Mouse (Mus musculus) lung, postnatal 4 days (tissue): ENCODE results near the gene Phospho2.
"Not testable (repeated sequence)": the region's sequence is repeated elsewhere in the genome, so short reads cannot be mapped to it uniquely, and the experiment has no call there.

Source experiments
- DNase-seq, 2 experiments: peaks; one replicate each; pipeline ENCODE4 v3.0.0; 2021

The Phospho2 gene

DNA sequence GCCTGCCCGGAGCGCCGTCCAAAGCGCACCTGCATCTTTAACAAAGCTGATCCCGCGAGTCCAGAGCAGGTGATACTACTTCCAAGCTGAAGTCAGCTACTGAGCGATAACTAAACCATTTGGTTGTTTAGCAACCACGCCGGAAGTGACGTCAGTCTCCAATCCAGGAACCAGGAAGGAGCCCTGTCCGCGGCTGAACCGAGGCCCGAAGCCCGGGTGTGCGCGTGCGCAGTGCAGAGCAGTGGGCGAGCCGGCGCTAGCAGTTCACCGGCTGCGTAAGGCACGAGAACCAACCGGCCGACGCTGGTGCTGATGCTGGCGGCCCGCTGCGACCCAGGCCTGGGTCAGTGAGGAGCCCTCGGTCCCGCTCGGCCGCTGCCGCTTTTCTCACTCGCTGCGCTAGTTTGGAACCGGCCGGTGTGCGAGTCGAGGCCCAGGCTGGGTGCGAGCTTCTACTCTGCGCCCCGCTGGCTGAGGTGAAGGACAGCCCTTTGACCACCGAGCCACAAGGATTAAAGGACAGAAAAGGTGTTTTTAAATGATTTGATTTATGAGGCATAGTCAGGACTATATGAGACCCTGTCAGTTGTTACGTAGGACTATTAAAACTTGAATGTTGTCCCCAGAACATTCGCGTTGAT is at the start of gene Phospho2, which contains the start of gene Ccdc173:
Phospho2 (plus strand) TSS at position 195 of the 641 bp plus-strand sequence.
Ccdc173 (minus strand) TSS at position 147 of the 641 bp plus-strand sequence.
- peak; percentile 99 for DNase-seq

DNA sequence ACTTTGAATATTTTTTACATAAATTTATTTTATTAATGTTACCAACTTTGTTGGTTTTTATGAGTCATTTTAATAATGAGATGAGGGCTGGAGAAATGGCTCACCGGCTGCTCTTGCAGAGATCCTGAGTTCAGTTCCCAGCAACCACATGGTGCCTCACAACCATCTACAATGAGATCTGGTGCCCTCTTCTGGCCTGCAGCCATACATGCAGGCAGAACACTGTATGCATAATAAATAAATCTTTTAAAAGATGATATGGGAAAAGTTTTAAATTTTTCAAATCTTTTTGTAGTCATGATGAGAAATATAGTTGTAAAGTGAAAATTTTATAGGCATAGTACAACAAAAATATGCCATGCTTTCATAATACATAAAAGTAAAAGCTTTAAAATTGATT is 44.3 kb upstream of the Phospho2 start:
- no peak for DNase-seq

DNA sequence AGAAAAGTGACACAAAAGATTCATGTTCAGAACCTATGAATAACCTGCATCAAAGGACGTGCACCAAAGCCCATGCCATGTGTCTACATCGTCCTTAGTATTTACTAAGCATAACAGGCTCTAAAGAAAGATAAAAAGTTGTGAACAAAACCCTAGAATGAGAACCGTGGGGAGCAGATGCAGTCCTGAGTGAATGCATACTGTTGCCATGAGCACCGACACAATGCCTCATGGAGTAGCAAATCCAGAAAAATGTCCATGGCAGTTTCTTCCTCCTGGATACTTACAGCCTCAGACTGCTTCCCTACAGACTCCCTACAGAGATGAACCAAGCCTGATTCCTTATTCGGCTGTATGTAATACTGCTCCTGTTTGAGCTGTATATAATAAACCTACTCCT is 28.4 kb upstream of the Phospho2 start:
- DNase-seq: no peak

DNA sequence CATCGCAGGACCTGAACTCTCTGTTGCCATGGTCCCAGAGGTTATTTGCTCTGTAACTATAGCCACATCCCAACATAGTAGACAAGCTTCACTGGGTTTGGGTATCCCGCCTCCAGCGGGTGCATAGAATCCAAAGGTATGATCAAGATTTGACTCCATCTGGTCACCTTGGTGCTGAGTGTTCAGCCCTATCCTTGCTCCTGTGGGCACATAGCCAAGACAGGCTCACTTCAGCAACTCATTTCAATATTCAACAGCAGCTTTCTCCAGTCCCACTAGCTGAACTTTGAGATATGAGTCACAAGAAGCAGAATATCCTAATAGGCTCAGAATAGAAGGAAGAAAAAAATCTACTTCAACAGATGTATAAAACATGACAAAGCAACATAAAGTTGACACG is 26.1 kb upstream of the Phospho2 start:
- DNase-seq: no peak

DNA sequence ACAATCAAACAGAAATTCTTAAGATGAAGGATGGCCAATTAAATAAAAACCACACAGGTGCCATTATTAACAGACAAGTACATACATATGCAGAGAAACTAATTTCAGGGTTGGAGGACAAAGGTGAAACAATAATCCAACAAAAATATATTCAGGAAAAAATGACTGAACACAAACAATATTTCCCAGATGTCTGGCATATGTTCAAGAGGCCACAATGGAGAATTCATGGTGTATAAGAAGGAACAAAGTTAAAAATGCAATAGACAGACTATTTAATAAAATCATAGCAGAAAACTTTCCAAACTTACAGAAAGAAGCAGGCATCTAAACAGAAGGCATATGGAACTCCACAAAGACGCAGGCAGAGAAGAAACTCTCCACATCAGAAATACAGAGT is 24.7 kb upstream of the Phospho2 start:
- no peak for DNase-seq

DNA sequence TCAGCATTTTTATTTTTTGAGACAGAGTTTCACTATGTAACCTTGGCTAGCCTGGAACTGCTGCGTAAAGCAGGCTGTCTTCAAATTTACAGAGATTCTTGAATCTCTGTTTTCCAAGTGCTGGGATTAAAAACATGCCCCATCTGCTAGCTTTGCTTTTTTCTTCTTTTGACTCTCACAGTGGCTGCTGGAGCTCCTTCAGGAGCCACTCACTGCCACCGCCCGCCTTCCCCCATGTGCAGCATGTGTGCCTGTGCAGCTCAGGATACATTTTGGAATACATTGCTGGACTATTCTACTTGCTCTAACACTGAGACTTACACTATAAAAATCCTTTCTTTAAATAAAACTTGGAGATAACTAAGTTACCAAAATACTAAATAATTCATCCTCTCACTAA is 16.1 kb upstream of the Phospho2 start:
- DNase-seq: no peak

DNA sequence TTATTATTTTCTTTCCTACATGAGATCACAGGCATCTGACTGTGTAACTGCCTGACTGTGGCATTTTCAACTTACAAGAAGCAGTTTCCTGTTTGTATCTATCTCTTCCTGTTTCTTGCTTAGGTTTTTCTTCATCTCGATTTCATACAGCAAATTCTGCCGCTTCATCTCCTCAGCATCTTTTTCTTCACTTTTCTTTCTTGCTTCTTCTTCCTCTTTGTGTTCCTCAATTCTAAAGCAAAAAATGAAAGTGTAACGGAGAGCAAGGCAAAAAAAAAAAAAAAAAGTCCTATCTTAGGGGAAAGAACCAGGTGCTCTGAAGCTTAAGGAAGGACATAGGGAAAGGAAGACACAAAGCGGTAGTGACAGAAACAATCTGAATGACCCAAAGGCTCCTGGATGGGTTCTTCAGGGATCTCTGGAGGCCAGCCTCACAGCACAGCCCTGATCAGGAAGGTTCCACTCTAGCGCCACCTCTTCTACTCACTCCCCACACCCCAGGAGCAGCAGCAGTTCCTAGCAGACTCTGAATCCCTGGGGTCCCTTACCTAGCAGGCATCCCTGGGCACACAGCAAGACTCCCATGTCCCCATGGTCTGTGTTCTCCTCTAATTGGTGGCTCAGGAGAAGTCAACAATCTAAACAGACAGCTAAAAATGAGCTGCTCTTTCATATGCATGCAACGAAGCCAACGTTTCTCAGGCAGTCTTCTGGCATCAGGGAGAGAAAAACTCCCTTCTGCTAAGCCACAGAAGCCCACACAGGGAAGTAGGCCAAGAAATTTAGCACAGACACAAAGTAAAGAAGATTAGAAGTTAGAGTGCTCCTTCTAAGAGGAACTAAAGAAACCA is 11.2 kb upstream of the Phospho2 start:
- DNase-seq: no peak

DNA sequence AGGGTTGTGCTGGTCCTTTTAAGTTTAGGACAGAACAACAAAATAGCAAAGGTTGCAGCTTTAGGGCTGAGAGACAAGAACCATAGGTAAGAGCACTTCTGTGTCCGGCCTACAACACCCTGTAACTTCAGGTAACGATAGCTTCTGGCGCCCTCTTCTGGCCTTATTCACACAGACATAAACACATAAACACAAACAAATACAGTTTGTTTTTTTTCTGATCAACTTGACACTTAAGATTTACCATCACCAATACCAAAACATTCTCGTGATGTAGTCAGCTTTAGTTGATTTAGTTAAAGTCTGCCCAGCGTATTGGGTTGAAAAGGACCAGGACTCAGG is 10.6 kb upstream of the Phospho2 start:
- peak in 1 of 2 experiments; percentile 16 for DNase-seq

DNA sequence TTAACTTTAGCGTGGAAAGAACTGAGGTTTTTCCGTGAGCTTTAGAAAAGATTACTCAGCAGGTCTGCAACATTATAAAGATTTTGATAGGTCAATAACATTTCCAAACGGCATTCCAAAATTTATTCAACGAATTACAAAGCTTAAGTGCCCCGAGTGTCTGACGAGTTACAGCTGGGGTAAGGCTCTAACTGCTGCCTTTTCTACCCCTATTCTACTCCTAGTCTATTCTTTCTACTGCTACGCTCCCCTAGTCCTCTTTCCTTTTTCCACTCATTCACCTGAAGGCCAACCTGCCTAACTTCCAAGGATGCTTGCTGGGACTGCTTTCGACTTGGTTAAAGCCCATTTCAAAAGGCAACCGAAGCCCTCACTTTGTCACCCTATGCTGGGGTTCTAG is 449 bp upstream of the Phospho2 start:
- no peak for DNase-seq

DNA sequence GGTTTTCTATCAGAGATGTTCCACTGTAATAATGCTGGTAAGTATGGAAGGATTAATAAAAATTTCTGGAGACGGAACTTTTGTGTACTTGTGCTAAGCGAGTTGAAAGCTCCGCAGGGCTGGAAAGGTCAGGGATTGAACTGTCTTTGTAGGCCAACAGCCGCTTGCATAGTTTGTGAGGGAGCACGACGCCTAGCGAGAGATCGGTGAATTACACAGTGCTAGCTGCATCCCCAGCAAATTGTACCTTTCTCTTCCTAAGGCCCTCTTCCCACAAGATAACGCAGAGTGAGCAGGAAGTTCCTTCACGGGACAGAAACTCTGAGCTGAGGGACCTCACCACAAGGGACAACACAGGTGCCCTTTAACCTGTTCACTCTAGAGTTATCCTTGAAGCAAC is 862 bp downstream of the Phospho2 start:
- DNase-seq: peak; percentile 82 to 90

DNA sequence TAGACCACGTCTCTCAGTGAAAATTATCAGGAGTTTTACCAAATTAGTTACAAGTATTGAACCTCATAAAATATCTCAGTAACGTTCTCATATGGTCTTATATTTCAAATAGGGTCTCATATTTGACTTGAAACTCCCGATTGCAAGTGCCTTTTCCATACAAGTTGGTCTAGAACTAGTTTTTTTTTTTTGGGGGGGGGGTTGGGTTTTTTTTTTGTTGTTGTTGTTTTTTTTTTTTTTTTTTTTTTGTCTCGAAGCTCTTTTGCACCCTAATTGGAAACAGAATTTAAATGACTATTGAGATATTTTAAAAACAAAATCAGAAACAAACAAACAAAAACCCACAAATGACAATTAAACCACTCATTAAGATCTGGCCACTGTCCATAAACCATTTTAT is 1.3 kb downstream of the Phospho2 start:
- DNase-seq: no peak

DNA sequence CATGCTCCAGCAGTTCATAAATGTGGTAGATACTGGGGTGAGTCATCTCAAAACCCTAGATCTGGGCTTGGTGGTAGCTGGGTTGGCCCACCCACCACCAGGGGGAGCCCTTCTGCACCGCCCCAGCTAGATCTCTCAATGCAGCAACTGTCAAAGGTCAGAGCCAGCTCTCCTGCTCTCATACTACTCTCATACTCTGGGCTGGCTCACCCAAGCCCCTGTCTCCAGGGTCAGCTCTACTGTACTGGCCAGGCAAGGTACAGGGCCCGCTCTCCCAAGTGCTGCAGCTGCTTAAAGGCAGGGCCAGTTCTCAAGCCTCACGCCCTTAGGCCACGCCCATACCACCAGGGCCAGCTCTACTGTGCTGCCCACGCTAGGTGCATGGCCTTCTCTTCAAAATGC is 13.5 kb downstream of the Phospho2 start:
- DNase-seq: peak; percentile 76 to 84

DNA sequence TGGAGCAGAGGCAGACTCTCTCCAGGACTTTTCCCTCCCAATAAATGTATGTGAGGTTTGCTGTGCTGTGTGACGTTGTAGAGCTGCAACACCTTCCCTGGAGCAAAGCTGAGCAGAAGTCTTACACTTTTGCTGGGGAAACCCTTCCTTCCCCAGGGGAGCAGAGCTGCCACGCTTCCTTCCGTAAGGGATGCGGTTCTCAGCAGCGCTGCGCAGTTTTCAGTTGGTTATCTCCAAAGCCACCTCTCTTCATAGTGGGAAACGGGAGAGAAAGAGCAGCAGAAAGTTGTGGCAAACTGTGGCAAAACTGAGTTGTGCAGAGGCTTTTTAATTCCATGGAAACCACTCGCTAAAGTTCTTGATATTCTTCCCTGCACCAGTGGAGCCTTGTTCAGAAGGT is 14.3 kb downstream of the Phospho2 start:
- DNase-seq: no peak

DNA sequence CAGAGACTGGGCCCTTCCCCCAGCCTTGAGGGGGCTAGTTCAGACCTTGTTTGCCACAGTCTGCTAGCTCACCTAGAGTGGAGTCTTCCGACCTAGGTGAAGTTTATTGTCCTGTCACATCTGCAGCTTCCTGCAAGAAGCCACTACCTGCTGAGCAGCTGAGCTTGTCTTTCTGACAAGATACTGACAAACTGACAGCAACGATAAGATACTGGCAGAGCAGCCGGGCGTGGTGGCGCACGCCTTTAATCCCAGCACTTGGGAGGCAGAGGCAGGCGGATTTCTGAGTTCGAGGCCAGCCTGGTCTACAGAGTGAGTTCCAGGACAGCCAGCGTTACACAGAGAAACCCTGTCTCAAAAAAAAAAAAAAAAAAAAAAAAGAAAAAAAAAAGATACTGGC is 15.2 kb downstream of the Phospho2 start:
- DNase-seq: not testable (repeated sequence)

DNA sequence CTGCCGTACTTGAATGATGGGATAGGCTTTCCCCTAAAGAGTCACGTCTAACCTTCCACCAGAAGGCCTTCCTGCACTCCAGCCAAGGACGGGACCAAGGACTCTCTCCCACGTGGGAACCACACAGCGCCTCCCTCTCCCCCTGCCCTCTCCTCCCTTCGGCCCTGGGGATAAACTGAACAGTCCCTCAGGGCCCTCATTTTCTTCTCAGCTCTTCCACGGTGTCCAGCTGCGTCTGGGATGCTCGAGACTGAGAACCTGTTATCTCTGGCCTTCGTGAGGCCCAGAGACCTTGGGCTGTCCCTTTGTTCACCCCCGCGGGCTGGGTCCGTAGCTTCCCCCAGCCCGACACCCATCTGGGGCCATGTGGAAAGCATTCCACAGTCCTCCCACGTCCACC is 20.7 kb downstream of the Phospho2 start:
- DNase-seq: no peak

DNA sequence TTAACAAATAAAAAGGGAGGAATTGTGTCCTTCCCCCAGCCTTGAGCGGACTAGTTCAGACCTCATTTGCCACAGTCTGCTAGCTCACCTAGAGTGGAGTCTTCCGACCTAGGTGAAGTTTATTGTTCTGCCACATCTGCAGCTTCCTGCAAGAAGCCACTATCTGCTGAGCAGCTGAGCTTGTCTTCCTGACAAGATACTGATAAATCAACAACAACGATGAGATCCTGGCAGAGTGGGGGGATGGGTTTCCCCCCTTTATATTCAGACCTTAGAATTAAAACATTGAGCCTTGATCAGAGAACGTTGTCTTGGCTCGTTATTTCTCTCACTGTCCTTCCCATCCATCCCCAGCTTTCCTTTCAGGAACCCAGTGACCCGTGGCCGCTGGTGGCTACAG is 21.9 kb downstream of the Phospho2 start:
- not testable (repeated sequence) for DNase-seq

DNA sequence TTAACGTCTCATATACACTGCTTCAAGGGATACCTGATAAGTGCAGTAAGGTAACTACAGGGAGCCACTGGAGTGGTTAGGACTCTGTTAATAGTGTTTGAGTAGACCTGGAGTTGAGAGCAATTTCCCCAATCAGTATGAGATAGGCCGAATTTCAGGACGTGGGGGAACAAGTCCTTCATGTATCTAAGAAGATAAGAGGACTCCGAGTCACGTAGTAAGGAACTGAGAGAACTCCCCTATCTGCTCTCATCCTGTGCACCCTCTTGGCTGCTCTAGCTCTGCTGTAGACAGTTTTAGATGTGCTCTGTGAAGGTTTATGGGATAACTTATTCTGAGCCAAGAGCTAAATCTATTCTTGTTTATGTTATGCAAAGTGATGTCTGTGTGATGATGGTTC is 27.2 kb downstream of the Phospho2 start:
- no peak for DNase-seq

DNA sequence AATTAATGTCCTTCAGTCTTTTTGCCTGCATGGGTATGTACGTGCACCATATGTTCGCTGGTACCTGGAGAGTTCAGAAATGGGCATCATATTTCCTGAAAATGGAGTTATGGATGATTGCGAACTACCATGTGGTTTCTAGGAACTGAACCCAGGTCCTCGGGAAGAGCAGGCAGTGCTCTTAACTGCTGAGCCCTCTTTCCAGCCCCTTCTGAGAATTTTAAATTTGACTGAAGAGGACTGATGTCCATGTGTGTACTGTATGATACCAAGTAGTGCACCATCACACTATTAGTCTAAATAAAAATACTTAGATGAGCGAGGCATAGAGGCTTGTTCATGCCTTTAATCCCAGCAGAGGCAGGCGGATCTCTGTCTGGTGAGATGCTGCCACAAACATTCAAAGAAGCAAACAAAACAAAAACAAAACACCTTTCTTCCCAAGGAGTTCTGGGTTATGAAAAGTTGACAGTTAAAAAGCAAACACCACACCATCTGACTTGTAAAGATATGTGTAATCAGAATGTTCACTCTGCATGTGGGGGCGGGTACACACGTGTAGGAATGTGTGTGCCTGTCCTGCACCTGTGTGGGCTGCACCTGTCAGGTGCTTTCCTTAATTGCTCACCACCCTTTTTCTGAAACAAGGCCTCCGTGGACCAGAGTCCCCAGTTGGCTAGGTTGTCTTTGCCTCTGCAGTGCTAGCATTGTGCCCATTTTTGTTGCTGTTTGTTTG is 29.1 kb downstream of the Phospho2 start:
- DNase-seq: no peak

DNA sequence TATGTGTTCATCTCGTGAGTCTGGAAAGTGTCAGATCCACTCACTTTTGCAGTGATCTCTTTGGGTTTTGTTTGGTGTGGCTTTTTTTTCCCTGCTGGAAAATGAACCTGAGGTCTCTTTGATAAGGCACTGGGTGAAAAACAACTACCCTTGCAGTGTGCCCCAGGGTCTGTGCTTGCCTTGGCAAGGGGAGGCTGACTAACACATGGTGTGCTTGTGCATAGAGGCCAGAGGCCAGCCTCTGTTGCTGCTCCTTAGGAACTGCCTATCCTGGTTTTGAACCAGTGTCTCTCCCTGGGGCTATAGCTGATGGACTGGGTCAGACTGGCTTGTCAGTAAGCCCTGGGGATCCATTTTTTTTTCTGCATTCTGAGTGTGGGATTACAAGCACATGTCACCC is 30.8 kb downstream of the Phospho2 start:
- no peak for DNase-seq

DNA sequence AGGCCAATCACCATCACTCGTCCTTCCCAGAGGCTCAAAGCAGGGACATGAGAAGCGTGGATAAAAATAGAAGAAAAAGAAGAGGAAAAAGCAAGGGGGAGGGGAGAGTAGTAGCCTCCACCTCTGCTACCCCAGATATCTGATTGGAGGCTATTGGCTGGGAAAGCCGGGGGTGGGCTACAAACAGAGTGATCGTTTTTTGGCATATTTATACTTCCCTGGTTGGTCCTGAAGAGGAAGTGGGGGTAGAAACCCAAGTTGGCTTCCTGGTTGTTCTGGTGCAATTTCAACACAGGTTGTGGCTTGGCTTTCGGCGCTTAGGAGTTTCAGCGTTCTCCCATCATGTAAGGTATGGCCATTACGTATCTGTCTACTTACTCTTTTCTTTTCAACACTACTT is 32.3 kb downstream of the Phospho2 start, which contains the start of gene Klhl23:
Klhl23 (plus strand) TSS at position 234 of the 400 bp plus-strand sequence.
- peak; percentile 38 to 43 for DNase-seq

DNA sequence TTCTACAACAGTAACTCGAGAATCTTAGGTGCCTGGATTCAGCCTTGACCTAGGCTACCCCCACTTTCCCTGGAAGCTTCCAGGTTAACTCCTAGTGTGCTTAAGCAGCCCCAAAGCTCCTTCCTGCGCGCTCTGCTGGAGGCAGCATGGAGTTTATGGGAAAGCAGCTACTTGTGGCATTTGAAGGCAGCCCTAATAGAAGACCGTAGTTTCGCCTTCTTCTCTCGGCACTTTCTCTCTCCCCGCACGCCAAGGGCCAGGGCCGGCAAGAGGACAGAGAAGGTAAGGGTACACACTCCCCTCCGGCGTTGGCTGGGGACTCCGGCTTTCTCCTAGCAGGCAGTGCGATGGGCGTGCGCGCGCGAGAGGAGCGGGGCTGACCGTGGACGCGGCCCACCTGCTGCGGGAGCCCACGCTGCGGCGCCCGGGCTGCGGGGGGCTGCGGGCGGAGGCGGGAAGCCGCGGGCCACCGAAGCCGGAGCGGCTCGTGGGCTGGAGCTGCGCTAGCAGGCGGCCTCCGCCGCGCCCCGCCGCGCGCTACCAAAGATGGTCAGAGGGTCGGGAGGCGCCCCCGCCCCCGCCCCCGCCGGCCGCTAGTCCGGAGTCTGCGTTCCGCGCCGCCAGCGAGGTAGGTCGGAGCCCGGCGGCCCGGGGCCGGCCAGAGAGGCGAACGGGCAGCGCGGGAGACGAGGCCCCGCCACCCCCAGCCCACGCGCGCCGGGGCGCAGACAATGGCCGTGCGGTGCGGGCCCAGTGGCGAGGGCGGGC is 33.1 kb downstream of the Phospho2 start:
- DNase-seq: peak; percentile 51 to 65

DNA sequence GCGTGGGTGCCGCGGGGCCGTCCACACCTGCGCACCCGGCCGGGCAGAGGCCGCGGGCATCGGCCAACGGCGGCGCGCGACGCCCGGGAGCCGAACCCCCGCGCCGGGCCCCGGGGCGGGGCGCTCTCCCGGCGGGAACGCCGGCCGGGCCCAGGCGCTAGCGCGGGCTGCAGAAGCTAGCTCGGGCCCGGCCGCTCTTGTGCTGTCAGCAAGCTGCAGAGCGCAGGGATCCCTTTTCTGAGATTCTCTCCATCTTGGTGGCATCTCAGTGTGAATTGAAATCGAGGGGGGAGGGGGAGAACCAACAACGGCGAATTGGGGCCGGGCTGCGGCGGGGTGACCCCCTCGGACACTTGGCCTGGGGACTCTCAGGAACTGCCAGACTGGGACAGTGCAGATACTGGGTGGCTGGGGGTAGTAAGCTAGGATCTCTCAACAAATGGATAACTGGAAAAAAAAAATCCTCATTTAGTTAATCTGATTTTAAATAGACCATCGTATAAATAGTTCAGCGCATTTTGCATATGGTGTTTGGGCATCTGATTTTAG is 33.8 kb downstream of the Phospho2 start:
- DNase-seq: peak; percentile 47 to 65

DNA sequence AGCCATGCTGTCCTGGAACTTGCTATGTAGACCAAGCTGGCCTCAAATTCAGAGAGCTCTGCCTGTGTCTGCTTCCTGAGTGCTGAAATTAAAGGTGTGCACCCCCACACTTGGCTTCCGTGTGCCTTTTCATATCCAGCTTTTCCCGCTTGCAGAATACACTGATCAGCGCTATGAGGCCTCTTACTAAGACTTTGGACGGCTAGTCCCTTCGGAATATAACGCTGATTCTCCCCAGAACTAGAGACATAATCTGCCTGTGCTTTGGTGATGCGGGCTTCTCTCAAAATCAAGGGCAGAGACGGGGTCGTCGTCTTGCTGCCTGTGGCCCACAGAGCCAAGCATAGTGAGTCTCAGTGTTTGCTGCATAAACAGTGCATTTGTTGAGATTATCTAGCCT is 36.5 kb downstream of the Phospho2 start:
- no peak for DNase-seq
